Mouse (Mus musculus): ENCODE results near the gene Kdm5b. TPM values are rescaled to one million over a fixed set of nuclear protein-coding genes. Genes with fewer than 3 reads are reported as not detected.

Gene Kdm5b
- total RNA-seq, 1 experiment from 2014 or later = 42.0 TPM

GRCm38 (mm10) chr1:134549632-134550132 lies 10.3 kb upstream of the Kdm5b start, which contains the start of gene Mgat4e:
Mgat4e (minus strand) TSS chr1:134549682.
- DNase-seq = no peak

DNA sequence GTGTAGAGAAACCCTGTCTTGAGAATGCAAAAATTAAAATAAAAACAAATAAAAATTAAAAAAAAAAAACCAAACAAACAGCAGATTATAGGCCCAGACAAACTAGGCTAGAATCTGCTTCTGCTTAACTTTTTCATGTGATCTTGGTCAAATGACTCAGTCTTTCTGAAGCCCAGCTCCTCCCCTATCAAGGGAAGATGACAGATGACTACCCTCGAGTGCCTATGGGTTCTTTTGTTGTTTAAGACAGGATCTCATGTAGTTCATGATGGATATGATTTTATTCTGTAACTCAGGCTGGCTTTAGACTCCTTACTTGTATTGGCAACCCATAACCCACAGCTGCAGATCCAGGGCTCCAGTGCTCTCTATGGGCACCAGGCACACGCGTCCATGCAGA lies 8.1 kb upstream of the Kdm5b start:
- DNase-seq = no peak

- DNase-seq = no peak
These were observed 7.6 kb upstream of the Kdm5b start for GRCm38 (mm10) chr1:134552396-134552795.

GRCm38 (mm10) chr1:134555240-134555870 lies 4.6 kb upstream of the Kdm5b start:
- DNase-seq = no peak

- peak; percentile 72 for DNase-seq
These were observed 3.9 kb upstream of the Kdm5b start for GRCm38 (mm10) chr1:134555871-134556670.

DNA sequence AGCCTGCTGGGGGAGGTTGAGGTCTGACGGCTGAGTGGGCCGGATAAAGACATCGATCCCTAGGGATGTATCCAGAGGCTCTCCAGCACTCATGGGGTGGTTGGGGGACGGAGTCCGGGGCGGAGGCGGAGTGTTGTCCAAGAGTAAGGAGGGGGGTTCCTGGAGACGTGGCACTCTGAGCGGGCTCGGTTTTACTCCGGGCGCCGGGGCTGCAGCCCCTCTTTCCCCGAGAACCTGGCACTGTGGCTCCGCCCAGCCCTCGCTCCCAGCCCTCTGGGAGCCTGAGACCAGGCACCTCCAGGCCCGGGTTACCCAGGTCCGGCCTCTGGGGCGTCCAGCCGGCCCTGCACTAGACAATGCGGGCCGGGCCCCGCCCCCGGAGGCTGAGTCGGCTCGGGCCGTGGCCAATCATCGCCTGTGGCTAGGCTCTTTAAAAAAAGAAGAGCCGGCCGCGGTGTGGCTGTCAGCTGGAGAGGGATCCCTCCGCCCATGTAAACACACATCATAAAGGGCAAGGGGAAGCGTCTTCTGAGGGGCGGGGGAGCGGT lies 3.2 kb upstream of the Kdm5b start:
- peak; percentile 98 for DNase-seq

GRCm38 (mm10) chr1:134558511-134558910 lies 1.5 kb upstream of the Kdm5b start:
- no peak for DNase-seq

DNA sequence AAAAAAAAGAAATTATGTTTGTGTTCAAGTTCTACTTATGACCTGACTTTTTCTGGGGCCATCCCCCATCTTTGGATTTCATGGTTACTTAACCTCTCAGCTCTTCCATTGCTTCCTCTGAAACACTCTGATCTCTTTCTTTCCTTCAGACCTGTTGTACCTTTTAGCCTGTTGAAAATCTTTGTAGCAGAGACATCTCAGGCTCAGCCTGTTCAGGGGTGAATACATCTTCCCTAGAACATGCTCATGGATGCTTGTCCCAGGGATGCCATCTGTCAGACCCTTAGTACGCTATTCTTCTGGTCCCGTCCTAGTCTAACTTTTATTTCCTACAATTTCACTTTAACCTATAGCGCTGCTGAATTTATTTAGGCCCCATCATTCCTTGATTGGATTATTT lies 745 bp upstream of the Kdm5b start:
- DNase-seq = no peak

DNA sequence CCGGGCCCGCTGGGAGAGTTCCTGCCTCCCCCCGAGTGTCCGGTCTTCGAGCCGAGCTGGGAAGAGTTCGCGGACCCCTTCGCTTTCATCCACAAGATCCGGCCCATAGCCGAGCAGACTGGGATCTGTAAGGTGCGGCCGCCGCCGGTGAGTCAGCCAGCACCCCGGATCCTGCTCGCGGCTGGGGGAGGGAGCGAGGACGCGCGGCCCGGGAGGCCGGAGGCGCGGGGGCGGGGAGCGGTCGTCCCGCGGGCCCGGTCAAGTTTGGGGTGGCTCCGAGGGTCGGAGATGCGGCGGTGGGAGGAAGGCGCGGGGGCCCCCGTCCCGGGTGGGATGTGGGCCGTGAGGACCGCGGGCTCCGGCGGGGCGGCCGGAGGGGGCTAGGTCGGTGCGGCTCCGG lies 425 bp downstream of the Kdm5b start:
- peak; percentile 80 for DNase-seq

DNA sequence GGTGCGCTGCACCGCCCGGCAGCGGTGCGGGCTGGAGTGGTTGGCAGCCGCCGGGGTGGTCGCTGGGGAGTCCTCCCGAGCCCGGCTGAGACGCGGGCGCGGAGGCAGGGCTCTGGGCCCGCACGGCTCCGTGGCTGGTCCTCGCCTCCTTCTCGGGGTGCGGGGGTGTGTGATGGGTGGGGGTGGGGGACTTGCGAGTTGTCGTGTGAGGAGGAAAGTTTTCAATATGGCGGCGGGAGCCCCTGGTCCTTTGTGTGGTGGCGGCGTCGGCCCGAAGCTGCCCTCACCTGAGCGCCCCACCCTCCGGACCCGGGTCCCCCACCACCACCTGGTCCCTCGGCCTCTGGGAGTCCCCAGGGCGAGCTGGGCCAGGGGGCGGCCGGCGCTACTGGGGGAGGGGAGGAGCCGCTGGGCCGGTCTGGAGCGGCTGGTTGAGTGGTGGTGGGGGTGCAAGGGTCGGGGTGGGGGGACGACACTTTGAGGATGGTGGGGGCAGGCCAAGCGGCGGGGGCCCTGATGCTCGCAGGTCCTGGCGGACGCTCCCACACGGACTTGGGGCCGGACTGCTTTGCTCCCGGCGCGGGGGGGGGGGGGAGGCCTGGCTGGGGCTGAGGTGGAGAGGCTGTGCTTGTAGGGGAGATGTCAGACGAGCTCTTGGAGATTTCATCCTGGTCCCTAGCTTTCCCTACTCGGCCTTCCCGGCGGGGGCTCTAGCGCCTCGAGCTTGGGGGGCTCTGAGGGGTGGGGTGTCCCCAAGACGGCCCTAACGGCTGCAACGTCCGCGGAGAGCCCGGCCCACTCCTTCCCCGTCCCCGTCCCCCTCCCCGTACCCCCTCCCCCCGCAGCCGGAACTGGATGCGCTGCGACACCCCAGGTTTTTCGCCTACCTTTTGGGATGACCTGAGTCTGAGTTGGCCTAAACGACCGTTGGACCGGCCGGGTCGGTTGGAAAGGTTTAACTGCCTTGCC lies 1.1 kb downstream of the Kdm5b start:
- peak; percentile 52 for DNase-seq

- DNase-seq = no peak
These were observed 1.8 kb downstream of the Kdm5b start for GRCm38 (mm10) chr1:134561770-134562143.

GRCm38 (mm10) chr1:134562457-134562856 lies 2.5 kb downstream of the Kdm5b start:
- DNase-seq = no peak

- DNase-seq = no peak
These were observed 3.8 kb downstream of the Kdm5b start for GRCm38 (mm10) chr1:134563726-134564125.

DNA sequence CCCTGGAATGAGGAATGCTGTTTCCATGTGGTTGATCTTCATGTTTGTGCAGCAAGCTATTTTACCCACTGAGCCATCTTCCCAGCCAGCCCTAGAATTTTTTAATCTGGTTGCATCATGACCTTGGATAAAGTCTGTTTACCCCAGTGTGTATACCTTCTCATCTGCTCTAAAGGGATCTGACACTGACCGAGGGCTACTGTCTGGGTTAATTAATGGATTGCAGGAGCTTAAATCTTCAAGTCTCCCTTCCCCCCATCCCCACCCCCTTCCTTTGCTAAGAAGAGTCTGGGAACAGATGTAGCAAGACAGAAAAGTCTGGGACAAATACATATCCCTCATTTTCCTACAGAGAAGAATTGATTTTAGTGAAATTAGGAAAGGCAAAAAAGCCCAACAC lies 7.5 kb downstream of the Kdm5b start:
- DNase-seq = no peak

GRCm38 (mm10) chr1:134570171-134570570 lies 10.2 kb downstream of the Kdm5b start:
- DNase-seq = no peak

DNA sequence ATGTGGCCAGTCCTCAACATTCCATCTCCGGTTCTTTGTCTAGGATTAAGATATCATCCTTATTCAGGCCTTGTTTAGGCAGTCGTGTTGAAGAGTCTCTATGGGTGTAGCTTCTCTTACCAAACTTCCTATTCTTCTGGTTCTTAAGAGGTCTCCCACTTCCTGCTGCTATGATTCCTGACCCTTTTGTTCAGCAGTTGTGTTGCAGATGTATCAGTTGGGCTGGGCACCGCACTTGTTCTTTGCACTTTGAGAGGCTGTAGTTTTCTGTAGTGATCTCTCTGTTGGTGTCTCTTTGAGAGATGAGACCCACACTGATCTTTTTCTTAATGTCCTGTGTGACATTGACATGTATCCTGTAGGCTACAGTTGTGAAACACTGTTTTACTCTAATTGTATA lies 10.7 kb downstream of the Kdm5b start:
- no peak for DNase-seq

DNA sequence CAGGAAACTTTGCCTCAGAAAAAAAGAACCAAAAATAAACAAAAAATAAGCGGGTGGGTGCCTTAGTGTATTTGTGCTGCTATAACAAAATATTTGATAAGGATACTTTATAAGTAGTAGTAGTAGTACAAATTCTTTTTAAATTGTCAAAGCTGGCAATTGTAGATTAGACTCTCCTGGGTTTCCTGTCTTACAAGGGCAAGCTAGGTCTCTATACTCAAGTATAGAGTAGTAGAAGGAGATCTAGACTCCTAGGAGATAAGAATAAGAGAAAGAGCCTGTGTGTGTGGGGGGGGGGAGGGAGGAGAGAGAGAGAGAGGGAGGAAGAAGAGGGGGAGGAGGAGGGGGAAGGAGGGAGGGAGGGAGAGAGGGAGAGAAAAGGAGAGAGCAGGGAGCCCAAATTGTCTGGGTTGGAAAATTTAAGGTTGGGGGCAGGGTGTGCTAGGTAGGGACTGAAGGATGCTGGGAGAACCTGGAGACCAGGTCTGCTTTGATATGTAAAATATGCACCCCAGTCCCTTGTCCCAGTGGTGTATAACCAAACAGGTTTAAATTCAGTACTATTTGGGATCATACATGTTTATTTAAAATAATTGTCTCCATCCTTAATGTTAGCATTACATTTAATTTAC lies 13.4 kb downstream of the Kdm5b start:
- no peak for DNase-seq

GRCm38 (mm10) chr1:134573932-134574315 lies 14.0 kb downstream of the Kdm5b start:
- DNase-seq = no peak

GRCm38 (mm10) chr1:134577384-134578120 lies 17.6 kb downstream of the Kdm5b start:
- no peak for DNase-seq

DNA sequence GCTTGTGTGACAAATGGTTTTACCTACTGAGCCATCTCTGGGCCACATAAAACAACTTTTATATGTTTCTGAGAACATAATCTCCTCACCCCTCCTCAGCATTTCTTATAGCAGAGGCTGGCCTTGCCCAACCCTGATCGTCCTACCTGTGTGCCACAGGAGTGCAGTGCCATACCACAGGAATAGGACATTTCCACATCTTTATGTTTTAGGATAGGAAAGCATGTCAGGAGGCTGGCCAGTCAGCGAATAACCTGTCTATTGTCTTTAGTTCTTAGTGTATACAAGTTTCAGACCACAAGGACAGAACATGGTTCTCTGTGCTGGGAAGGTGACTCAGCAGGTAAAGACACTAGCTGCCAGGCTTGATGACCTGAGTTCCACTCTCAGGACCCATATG lies 20.8 kb downstream of the Kdm5b start:
- DNase-seq = no peak

GRCm38 (mm10) chr1:134583560-134583959 lies 23.6 kb downstream of the Kdm5b start:
- DNase-seq = no peak
